Mouse (Mus musculus) layer of hippocampus, adult 9-11 months (tissue): ENCODE measurements around the gene Amy2a1.
"Not testable (repeated sequence)": the region's sequence is repeated elsewhere in the genome, so short reads cannot be mapped to it uniquely, and the experiment has no call there.

ENCODE experiments used
- DNase-seq: peaks from one replicate; pipeline ENCODE4 v3.0.0; 2022

Gene Amy2a1

GRCm38 (mm10) chr3:113532328-113532727, at the start of gene Amy2a1:
Amy2a1 (minus strand) TSS chr3:113532428.
- DNase-seq, result not testable (repeated sequence)

GRCm38 (mm10) chr3:113574578-113574977, 42.4 kb upstream of the Amy2a1 start:
- DNase-seq, result no peak

DNA sequence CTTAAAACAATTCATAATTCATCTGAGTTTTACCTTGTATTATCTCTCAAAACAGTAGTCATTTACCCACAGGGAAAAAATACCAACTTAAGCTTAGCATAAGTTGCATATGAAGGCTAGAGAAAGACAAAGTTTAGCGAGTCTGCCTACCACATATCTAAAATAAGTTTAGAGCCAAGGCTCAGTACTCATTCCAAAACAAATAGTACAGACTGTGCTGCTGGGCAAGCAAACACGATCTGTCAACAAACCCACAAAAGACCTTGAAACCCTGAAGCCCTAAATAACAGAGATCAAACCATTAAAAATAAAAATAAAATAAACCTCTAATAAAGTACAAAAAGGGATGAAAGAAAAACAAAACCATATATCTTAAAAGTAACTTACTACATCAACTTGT, 41.9 kb upstream of the Amy2a1 start:
- DNase-seq, result no peak

DNA sequence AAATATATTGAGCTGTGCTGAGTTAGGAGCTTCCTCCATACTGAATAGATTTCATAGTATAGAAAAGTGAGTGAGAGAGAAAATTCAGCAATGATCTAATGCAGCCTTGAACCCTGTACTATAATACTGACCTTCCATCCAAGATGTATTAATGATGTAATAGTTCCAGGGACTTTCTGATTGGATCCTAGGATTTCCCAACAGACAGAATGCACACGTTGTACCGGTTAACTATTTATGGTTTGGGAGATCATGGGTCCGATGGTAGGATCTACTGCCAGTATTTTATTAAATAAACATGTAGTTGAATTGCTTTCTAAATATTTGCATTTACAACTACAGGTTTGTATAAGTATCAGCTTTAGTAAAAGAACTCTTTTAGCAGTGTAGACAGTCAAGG, 39.9 kb upstream of the Amy2a1 start:
- DNase-seq, result no peak

- no peak for DNase-seq
These were observed 7.5 kb upstream of the Amy2a1 start for GRCm38 (mm10) chr3:113539692-113540091.
